Mouse (Mus musculus) C2C12 (cell line): ENCODE data around the gene Narfl. TPM values are rescaled to one million over a fixed set of nuclear protein-coding genes. Genes with fewer than 3 reads are reported as not detected.
"Not testable (repeated sequence)": the region's sequence is repeated elsewhere in the genome, so short reads cannot be mapped to it uniquely, and the experiment has no call there.

ENCODE experiments used
- H3K27me3 ChIP-seq: one replicate; pipeline ENCODE4 v1.6.1; 2011; ENCODE audit not compliant: control insufficient read depth, insufficient read depth, insufficient read length
- H3K36me3 ChIP-seq: one replicate; pipeline ENCODE4 v1.6.1; 2011; ENCODE audit not compliant: control insufficient read depth, insufficient read depth
- H3K4me3 ChIP-seq: one replicate; pipeline ENCODE4 v1.5.1; 2011; ENCODE audit warnings: mild to moderate bottlenecking, control low read depth; ENCODE audit not compliant: poor library complexity, insufficient read depth, severe bottlenecking
- H3K79me2 ChIP-seq: one replicate; pipeline ENCODE4 v1.6.1; 2011; ENCODE audit not compliant: control insufficient read depth, insufficient read depth
- H3K79me3 ChIP-seq: one replicate; pipeline ENCODE4 v1.6.1; 2011; ENCODE audit warnings: low read depth, control low read depth
- H3ac ChIP-seq: one replicate; pipeline ENCODE3; 2011; ENCODE audit warnings: low read depth; ENCODE audit not compliant: control insufficient read depth, insufficient read length
- CEBPB ChIP-seq: IDR thresholded peaks from one replicate; pipeline ENCODE4 v1.6.1; 2011; ENCODE audit warnings: low read depth, mild to moderate bottlenecking, control low read depth, moderate library complexity
- CTCF ChIP-seq: IDR thresholded peaks from one replicate; pipeline ENCODE4 v1.5.1; 2011; ENCODE audit not compliant: control insufficient read depth, insufficient read depth, insufficient read length
- FOSL1 ChIP-seq: IDR thresholded peaks from one replicate; pipeline ENCODE4 v1.8.0; 2011; ENCODE audit warnings: mild to moderate bottlenecking, low read length; ENCODE audit not compliant: poor library complexity, insufficient read depth, severe bottlenecking
- MAX ChIP-seq: IDR thresholded peaks from one replicate; pipeline ENCODE4 v1.6.1; 2011; ENCODE audit warnings: mild to moderate bottlenecking, control low read depth
- MYOD1 ChIP-seq: IDR thresholded peaks from one replicate; pipeline ENCODE4 v1.6.1; 2011; ENCODE audit warnings: low read depth; ENCODE audit not compliant: control insufficient read depth, insufficient read length
- MYOG ChIP-seq: IDR thresholded peaks from one replicate; pipeline ENCODE4 v1.6.1; 2011; ENCODE audit not compliant: control insufficient read depth, insufficient read length; ENCODE audit errors: extremely low read depth
- USF1 ChIP-seq: IDR thresholded peaks from one replicate; pipeline ENCODE4 v1.6.1; 2011; ENCODE audit warnings: low read depth, mild to moderate bottlenecking, control low read depth, moderate library complexity
- polyA plus RNA-seq: library from polyadenylated mRNA; unstranded; fragments of >200 nt; fragmentation: generic; extraction: Trizol; gene quantifications from one replicate; pipeline ENCODE4 v1.2.1, GENCODE M21; 2012; ENCODE audit warnings: missing spikeins

Narfl gene
- polyA plus RNA-seq, 1 experiment = 19.3 TPM

DNA sequence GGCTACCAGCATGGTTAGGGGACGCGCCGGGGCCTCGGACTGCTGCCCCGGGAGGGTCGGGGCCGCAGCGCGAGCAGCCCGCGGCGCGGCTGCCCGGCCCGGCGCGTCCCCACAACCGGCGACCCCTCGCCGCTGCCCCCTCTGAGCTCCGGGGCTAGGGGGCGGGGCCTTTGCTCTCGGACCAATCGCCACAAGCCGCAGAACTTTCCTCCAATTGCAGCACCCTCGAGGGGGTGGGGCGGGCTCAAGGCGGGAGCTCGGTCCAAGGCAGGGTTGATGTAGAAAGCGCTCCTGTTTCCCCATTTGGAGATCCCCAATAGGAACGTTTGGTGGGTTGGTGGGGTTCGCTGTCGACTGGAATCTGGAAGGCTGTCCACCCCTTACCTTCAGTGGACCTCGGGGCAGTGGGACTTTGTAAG, 23.4 kb downstream of the Narfl start, which contains the start of gene Metrn:
TSS of gene Metrn (minus strand) at position 186 of the 419 bp plus-strand sequence.
- peak within 1 kb of the TSS; percentile 51 for H3K4me3 ChIP-seq
- H3K27me3 ChIP-seq = no peaks in the 10 kb centered on the region
- peak within 1 kb of the TSS; percentile 66 for H3ac ChIP-seq
- no peaks in the 10 kb centered on the region for H3K36me3 ChIP-seq
- peaks cover 14% of the 10 kb centered on the region for H3K79me2 ChIP-seq
- peaks cover 5% of the 10 kb centered on the region for H3K79me3 ChIP-seq
- TF ChIP-seq MYOG (no peak), CTCF (no peak), CEBPB (no peak), MYOD1 (no peak), MAX (no peak), USF1 (no peak), FOSL1 (no peak)

GRCm38 (mm10) chr17:25801029-25801428, 27.5 kb downstream of the Narfl start:
- H3K79me3 ChIP-seq = no peaks in the 10 kb centered on the region
- H3K4me3 ChIP-seq = no peak overlapping the region
- peaks cover 8% of the 10 kb centered on the region for H3K79me2 ChIP-seq
- no peaks in the 10 kb centered on the region for H3K36me3 ChIP-seq
- TF ChIP-seq CTCF (peak; percentile 54), USF1 (no peak)
- no peak overlapping the region for H3ac ChIP-seq
- H3K27me3 ChIP-seq = no peaks in the 10 kb centered on the region

DNA sequence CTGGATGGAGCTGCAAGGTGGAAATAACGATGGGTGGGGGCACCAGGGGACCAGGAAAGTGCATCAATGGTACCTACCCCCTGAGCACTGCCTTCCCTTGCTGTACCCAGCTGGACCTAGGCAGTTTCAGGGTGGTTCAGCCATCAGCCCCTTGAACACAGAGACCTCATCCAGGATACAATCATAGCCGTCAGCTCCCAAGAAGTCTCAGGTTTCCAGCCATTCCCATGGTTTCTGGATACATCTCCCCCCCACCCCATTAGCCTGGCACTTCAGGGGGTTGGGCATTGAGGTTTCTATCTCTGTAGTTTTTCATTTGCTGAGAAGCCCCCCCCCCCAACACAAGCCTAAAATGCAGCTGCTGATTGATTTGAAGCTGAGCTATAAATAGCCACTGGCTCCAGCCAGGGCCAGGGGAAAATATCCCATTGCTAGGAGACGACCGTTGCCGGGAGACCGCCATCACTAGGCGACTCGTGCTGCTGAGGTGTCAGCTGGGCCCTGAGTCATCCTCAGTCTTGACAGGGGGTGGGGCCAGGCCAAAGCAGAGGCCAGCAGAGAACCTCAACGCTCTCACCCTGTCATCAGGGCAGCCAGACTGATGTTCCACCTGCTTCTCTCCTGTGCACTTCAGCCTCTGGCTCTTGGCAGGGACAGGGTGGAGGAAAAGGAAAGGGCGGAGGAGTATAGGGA, 29.4 kb downstream of the Narfl start:
- Histone ChIP-seq H3K27me3 (no peaks in the 10 kb centered on the region), H3K4me3 (no peak overlapping the region), H3K79me3 (no peaks in the 10 kb centered on the region), H3ac (no peak overlapping the region), H3K36me3 (no peaks in the 10 kb centered on the region), H3K79me2 (no peaks in the 10 kb centered on the region)
- TF ChIP-seq FOSL1 = peak; percentile 22
- peak; percentile 10 for TF ChIP-seq USF1
- TF ChIP-seq MYOD1 = peak; percentile 44
- no peak for TF ChIP-seq CEBPB

- no peaks in the 10 kb centered on the region for H3K36me3 ChIP-seq
- TF ChIP-seq MYOD1 = peak; percentile 42
- TF ChIP-seq CTCF = no peak
- H3K79me3 ChIP-seq = no peaks in the 10 kb centered on the region
- no peaks in the 10 kb centered on the region for H3K27me3 ChIP-seq
- H3ac ChIP-seq = no peak overlapping the region
- no peak overlapping the region for H3K4me3 ChIP-seq
- no peaks in the 10 kb centered on the region for H3K79me2 ChIP-seq
Measured at GRCm38 (mm10) chr17:25806507-25806906, 32.9 kb downstream of the Narfl start.

DNA sequence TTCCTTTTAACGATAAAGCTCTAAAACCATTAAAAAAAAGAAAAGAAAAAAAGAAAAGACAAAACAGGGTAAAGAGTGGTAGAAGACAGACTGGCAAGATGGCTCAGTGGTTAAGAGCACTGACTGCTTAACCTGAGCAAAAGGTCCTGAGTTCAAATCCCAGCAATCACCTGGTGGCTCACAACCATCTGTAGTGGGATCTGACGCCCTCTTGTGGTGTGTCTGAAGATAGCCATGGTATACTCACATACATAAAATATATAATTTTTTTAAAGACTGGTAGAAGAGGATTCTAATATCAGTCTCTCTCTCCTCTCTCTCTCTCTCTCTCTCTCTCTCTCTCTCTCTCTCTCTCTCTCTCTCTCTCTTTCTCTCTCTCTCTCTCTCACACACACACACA, 33.9 kb downstream of the Narfl start:
- not testable (repeated sequence) for H3K79me3 ChIP-seq, H3K4me3 ChIP-seq, H3ac ChIP-seq, H3K27me3 ChIP-seq, H3K36me3 ChIP-seq, H3K79me2 ChIP-seq

- TF ChIP-seq CTCF (no peak), FOSL1 (no peak), MAX (no peak), CEBPB (no peak), MYOG (no peak), USF1 (no peak), MYOD1 (no peak)
- Histone ChIP-seq H3K79me3 (no peaks in the 10 kb centered on the region), H3K36me3 (no peaks in the 10 kb centered on the region), H3K4me3 (no peak overlapping the region), H3K27me3 (no peaks in the 10 kb centered on the region), H3K79me2 (no peaks in the 10 kb centered on the region), H3ac (no peak overlapping the region)
Measured at GRCm38 (mm10) chr17:25808028-25808427, 34.5 kb downstream of the Narfl start.
